Mouse (Mus musculus): Measurements from ENCODE around the gene Gm42669.

Gene Gm42669

DNA sequence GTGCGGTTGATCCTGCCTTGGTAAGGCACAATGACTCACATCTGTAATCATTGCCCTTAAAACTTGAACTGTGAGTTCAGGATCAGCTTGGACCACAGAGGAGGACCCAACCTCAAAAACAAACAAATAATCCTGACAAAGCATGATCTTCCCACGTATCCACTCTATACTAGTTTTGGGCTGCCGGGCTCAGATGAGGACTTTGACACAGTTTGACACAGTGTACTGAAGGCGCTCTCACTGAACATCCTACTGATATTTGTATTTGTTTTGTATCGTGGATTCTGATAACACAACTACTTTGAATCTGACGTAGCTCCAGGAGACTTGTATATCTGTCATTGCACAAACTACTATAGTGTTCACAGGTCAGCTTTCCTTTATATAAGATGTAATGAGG is 14.0 kb downstream of the Gm42669 start:
- DNase-seq (ENCODE audit: low spot score in 2 of 2): no peak

DNA sequence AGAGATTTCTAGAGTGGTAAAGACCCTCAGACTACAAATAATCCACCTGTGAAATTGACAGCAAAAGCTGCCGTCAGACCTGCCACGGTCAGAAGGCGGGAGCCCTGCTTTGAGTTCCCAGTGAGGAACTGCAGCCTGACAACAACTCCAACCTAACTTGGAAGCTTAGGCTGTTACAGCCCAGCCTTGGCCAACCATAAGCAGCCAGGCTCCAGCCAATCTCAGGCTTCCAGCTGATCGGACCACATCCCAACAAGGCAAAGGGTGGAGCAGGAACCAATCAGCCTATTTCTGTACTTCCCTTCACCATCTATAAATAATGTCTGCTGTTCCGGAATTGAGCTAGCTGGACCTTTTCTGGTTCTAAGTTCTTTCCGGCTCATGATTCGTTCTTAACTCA is 14.5 kb downstream of the Gm42669 start:
- peak; percentile 60 to 78 for DNase-seq (ENCODE audit: low spot score in 2 of 2)

DNA sequence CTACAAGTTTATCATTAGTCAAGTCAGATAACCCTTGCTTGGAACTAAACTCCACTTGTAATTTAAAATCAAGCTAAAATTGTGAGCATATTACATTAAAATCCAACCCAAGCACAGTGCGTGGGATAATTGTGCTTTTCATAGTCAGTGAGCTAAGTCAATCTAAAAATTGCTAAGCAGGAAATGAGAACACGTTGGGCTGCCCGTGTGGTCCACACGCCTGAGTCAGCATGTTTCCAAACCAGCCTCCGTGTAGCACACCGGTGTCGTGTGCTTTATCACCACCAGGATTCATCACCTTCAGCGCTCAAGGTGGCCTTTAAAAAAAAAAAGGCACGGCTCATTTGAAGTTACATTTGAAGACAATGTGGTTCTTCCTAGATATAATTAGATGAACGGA is 16.9 kb downstream of the Gm42669 start:
- peak in 1 of 2 experiments; percentile 52 for DNase-seq (ENCODE audit: low spot score in 2 of 2)

DNA sequence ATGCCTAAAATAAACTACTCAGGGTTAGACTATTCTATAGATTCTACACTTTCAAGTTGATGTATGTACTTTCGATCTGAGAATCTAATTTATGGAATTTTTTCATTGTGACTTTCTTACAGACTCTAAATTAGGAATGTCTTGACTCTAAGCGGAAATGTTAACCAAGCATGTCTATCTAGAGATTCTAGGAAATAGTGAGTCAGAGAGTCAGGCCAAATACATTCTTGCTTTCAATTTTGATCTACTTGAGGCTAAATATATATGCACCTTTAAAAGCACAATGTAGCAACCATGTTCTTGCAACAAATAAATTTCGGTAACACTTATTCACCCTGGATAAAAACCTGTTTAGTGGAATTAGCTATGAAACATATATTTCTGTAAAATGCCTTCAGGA is 21.4 kb downstream of the Gm42669 start:
- DNase-seq (ENCODE audit: low spot score in 2 of 2): no peak

DNA sequence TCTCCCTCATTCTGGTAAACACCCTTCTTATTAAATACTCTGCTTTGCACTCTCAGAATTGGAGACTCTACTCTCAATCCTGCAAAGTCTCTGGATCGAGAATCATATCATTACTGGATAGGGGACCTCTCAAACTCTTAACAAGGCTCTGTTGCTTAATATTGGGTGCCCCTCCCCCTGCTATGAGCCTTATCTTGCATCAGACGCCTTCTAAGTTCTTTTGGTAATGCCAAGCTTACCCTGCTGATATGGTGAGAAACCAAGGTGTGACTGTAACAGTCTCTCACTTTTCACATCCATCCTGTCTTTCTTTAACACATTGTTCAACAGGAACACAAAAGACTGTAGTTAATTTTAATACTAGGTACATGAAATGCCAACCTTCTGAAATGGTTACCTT is 26.2 kb downstream of the Gm42669 start:
- no peak for DNase-seq (ENCODE audit: low spot score in 2 of 2)

DNA sequence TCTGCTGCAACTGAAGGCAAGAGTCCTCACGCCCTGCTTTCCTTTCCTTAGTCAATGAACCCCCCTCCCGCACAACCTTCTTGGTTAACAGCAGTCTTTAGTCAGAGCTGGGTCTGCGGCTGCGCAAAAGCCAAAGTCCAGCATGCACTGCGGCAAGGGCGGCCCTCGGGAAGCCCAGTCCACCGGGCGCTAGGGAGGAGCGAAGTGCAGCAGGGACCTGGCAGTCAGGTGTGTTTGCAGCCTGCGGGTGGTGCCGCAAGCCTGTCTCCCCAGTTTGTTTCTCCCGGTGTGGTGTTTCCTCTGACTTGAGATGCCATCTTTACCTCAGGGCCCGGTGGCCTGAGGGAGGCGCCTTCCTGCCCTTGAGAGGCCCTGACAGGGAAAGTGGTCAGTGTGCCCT is 27.2 kb downstream of the Gm42669 start, which contains the start of gene 1700028K03Rik:
TSS of gene 1700028K03Rik (plus strand) at position 129 of the 400 bp plus-strand sequence.
- no peak for DNase-seq (ENCODE audit: low spot score in 2 of 2)

DNA sequence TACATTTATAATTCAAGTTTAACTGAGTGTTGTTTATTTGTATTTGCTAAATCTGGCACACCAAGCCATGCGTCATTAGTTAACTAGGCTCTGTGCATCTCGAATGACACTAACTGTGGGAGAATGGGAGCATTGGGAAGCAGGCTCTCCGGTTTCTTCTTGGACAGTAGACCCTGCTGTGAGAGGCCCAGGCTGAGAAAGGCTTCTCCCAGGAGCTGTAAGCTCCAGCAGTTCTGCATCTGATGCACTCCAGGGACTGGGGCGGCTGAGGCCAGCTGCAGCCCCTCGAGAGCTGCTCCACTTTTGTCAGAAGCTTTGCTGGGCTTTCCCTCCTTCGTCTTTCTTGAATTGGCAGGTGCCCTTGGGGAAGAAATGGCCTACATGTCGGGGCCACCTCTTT is 34.3 kb downstream of the Gm42669 start:
- no peak for DNase-seq (ENCODE audit: low spot score in 2 of 2)

DNA sequence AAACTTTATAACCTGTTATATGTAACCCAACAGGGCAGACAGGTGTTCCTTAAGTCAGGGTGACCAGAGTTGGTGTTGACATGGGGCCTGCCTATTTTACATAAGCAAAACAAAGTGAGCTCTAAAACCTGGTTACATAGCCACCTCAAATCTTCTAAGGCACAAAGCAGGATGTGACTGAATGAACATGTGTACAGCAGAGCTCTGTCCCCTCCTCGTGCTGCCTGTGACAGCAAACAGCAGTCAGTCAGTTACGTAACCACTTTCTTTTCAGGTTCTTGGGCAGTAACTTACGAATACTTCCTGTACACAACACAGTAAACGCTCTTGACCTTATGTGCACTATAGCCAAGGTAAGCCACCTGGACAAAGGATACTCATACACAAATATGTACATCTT is 38.5 kb downstream of the Gm42669 start:
- DNase-seq (ENCODE audit: low spot score in 2 of 2): no peak

DNA sequence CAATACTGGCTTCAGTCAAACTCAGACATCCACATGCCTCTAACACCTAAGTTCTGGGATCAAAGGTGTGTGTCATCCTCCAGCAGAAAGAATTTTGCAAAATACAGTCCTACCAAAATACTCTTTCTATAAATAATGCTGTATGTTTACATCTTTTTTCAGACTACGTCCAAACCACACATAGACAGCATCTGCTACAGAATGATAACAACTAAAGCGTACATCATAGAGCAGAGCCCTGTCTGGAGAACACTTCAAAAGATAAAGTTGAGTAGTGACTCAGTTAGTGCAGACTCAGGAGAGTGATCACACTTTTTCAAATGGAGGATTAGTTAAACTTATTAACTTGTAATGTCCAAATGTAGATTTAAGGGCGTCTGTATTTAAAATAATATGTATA is 40.5 kb downstream of the Gm42669 start:
- no peak for DNase-seq (ENCODE audit: low spot score in 2 of 2)

DNA sequence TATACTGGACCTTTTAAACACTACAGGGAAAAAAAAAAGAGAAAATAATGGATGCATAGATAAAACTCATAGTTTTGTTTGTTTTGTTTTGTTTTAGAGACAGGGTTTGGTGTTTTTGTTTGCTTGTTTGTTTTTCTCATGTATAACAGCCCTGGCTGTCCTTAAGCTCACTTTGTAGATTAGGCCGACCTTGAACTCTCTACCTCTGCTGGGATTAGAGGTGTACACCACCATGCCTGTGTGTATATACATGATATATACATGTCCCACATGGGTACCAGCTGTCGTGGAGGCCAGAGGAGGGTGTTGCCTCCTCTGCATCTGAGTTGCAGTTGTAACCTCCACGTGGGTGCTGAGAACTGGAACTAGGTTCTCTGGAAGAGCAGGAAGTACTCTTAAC is 41.0 kb downstream of the Gm42669 start:
- DNase-seq (ENCODE audit: low spot score in 2 of 2): no peak

DNA sequence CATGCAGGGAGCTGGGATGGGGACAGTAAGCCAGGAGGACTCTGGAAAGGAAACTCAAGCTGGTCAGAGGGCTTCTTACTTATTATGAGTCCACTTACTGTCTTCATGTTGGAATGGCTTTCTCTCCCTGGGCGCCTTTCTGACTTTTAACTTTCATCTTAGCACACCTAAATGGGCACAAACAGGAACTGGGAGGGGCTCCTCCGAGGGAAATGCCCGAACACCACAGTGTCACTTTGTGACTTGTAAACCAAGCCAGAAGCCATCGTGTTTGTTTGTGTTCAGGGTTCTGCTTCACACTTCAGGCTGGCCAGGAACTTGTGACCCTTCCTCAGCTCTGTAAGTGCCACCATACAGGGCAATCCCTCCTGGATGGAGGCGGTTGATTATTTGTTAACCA is 46.9 kb downstream of the Gm42669 start:
- DNase-seq (ENCODE audit: low spot score in 2 of 2): no peak

DNA sequence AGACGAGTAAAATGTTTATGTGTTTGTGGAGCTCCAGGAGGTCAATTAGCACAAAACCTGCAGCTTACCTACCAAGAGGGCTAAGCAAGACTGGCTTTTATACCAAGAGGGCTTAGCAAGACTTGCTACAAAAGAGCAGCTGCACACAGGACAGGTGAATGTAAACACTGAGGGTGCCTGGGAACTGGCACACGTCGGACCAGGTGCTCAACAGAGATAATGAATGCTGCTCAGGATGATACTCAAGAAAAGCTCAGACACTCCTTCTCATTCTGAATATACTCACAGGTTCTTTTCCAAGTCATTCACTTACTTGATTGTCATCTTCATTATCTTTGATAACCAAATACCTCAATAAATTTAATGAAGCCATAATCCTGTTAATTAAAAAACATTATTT is 49.5 kb downstream of the Gm42669 start:
- no peak for DNase-seq (ENCODE audit: low spot score in 2 of 2)

DNA sequence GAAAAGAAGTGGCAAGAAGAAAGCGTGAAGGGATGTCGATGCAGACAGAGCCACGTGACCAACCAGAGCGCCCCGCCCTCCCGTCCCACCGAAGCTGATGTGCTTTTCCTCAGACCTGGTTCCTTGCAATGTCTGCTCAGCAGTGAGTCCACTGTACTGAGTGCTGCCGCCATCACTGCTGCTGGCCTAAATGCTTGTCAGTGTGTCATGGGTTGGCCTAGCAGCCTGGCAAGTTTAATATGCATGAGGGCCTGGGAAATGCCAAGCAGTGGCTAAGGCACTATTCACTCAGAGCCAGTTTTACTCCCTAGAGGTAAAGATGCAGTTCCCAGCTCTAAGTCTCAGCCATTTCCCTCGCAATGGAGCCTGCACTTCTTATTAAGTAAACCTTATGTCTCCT is 61.7 kb downstream of the Gm42669 start:
- peak; percentile 54 to 57 for DNase-seq (ENCODE audit: low spot score in 2 of 2)

DNA sequence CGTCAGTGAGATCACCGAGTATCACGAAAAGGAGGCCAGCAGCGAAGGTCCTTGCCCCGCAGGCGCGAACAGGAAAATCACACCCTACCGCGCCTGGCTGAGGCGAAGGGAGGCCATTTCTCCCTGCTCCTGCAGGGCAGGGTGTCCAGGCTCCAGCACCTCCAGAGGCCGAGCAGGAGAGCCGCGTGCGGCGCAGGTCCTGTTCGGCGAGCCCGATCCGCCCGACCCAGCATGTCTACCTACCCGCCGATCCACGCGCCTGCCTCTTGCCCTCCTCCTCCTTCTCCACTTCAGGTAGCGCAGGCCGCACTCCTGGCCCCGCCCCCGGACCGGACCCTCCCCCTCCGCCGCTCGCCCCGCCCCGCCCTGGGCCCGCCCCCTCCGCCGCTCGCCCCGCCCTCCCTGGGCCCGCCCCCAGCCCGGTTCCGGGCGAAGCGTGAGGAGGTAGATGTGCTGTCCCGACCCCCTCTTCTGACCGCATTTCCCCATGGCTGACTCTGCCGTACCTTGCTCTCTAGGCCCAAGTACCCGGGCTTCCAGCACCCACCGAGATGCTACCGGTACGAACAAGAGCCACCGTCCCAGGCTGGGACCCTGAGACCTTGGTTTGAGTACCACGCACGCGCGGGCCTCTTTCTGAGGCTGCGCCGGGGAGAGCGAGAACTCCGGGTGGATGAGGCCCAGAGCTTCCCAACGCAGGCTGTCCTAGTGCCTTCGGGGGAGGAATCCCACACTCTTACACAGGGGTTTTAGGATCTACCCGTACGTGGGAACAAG is 90.1 kb downstream of the Gm42669 start, which contains the start of the genes Rpap2 and Glmn:
TSS of gene Rpap2 (plus strand) at position 73 of the 777 bp plus-strand sequence.
TSS of gene Glmn (minus strand) at position 588 of the 777 bp plus-strand sequence.
- DNase-seq (ENCODE audit: low spot score in 2 of 2): peak; percentile 86 to 90

DNA sequence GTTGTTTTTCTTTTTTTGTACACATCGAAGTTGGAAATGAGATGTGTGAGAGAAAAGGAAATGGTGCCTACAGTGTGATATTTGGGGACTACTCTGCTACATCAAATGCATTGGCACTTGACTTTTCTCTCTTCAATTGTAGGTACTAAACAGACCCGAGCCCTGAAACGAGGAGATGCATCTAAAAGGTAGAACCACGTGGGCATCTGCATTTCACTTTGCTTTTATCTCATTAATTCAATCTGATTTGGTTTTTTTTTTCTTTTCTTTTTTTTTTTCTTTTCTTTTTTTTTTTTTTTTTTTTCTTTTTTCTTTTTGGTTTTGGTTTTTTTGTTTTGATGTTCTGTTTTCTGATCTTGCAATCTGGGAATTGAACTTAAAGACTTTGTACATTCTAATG is 91.0 kb downstream of the Gm42669 start:
- DNase-seq (ENCODE audit: low spot score in 2 of 2): peak in 1 of 2 experiments; percentile 18

DNA sequence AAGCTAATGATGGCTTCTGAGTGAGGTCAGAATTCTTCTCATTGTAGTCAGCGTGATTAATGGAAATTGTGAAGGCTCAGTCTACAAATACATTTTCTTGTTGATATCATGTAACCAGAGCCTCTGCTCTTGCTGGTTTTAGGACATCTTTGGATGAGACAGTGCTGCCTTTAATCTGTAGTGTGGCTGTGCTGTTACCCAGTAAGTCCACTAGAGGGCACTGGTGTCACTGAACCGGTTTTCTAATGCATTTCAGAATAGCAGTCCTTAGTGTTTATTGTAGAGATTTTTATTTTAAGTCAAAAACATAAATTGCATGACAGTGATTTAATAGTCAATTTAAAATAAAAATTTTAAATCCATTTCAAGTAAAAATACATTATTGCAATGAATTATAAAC is 103.8 kb downstream of the Gm42669 start:
- DNase-seq (ENCODE audit: low spot score in 2 of 2): peak; percentile 80 to 82

DNA sequence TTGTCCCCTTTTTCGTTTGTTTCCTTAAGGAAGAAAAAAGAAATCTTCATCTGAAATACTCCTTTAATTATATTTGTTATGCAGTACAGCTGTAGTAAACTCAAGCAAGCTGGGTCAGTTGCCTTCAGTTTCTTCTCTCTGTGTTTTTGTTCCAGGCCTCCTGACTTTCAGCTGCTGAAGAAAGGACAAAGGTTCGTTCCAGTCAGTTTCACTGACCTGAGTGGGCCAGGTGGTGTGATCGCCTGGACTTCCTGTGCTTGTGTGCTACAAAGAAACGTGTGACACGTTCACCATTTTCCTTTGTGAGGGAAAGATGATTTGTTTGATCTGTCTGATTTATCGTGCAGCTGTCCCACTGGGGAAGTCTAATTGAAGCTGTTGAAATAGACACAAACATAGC is 110.6 kb downstream of the Gm42669 start:
- DNase-seq (ENCODE audit: low spot score in 2 of 2): no peak

DNA sequence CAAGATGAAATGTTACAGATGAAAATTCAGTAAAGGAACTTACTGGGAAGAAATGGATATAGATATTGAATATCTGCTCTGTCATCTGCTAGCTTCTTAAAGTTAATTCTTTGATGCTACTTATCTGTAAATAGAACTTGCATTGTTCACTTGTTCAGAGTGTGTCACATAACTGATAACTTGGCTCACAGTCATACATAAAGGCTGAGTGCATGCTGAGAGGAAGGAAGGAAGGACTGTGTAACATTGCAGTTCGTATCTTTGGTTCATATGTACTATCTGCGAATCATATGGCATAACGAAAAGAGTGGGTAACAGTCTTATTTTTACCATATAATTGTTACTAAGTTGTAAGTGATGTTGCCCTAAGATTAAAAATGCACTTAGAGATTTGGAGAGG is 113.9 kb downstream of the Gm42669 start:
- DNase-seq (ENCODE audit: low spot score in 2 of 2): no peak

Measured in right cerebral cortex, postnatal 10 days (tissue).